Comparison of ENCODE assay signal across 11 mouse cellular contexts in the genomic region with DNA sequence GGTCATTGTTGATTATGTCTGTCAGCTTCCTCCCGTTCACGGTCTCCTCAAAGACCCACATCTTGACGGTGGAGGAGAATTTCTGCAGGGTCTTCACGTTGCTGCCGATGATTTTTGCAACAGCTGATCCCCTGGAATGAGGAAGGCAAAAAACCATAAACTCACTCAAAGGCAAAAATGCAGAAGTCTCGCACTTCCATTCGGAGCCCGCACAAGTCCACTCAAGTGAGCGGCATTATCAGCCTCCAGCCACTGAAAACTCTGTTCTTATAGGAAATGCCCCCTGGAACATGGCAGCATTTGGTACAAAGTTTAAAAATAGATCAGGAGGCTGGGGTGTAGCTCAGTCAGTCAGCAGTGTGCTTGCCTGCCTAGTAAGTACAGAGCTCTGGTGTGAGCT. TPM values are rescaled to one million over a fixed set of nuclear protein-coding genes. Genes with fewer than 3 reads are reported as not detected.
"Had no signal": no experiment of that assay in that cellular context is flagged by ENCODE, and none has a peak within 500 bp of the region (broad histone marks: within the 10 kb centered on the region; RNA-seq: fewer than 3 reads in every experiment).

No protein-coding gene starts in this region.

- H3K27ac ChIP-seq: liver, embryonic 13.5 days; lung, embryonic 15.5 days; macrophage; midbrain, embryonic 13.5 days; stomach, postnatal 0 days had no signal

- H3K4me2 ChIP-seq: liver, embryonic 13.5 days; lung, embryonic 15.5 days; midbrain, embryonic 13.5 days had no signal

- H3K27me3 ChIP-seq: liver, embryonic 13.5 days; lung, embryonic 15.5 days; midbrain, embryonic 13.5 days had no signal

- H3K9me3 ChIP-seq: liver, embryonic 13.5 days; lung, embryonic 15.5 days; midbrain, embryonic 13.5 days had no signal

- H3K4me3 ChIP-seq: liver, embryonic 13.5 days; lung, embryonic 15.5 days; midbrain, embryonic 13.5 days had no signal

- DNase-seq: kidney, postnatal 14 days; liver; liver, embryonic 13.5 days; liver, postnatal 0 days; lung, postnatal 14 days; right cerebral cortex, adult 18-20 months; thymus, postnatal 14 days had no signal

- H3K9ac ChIP-seq: liver, embryonic 13.5 days; liver, postnatal 0 days; lung, embryonic 15.5 days; midbrain, embryonic 13.5 days had no signal

- H3K4me1 ChIP-seq: lung, embryonic 15.5 days had no signal

- ATAC-seq: liver, postnatal 0 days; midbrain, embryonic 13.5 days had no signal

RNA-seq across cellular contexts. Expression of gene Osbpl10, which starts 57.8 kb away (rescaled TPM):
- polyA plus RNA-seq: macrophage had no signal
